Mouse (Mus musculus) spleen, postnatal 36 days (tissue): ENCODE measurements around the gene Pde4c.

Experiments
- DNase-seq, 2 experiments: peaks; one replicate each; pipeline ENCODE4 v3.0.0; 2022; ENCODE audit warnings: low spot score in 2 of 2, mixed read lengths in 1 of 2

Pde4c gene

GRCm38 (mm10) chr8:70720739-70721138, 2.8 kb upstream of the Pde4c start:
- DNase-seq, result peak; percentile 65 to 68

GRCm38 (mm10) chr8:70721601-70722000, 1.9 kb upstream of the Pde4c start:
- DNase-seq, result no peak

DNA sequence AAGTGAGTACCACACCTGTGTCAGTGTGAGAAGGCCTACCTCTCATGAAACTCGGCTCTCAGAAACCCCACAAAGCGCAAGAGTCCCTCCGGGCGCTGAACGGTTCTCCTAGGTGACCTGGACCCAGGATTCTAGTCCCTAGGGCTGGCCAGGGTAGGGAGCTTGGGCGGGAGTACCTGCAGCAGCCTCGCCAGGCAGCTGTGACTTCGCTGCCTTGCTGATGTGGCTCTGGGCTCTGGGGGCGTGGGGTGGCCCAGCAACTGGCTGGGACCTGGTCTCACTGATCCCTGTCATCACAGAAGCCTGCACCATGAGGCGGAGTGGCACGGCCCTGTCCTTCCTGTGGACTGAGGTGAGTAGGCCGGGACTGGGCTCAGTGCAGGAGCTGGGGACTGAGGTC, 696 bp downstream of the Pde4c start:
- no peak for DNase-seq

GRCm38 (mm10) chr8:70725792-70726447, 2.4 kb downstream of the Pde4c start:
- no peak for DNase-seq

DNA sequence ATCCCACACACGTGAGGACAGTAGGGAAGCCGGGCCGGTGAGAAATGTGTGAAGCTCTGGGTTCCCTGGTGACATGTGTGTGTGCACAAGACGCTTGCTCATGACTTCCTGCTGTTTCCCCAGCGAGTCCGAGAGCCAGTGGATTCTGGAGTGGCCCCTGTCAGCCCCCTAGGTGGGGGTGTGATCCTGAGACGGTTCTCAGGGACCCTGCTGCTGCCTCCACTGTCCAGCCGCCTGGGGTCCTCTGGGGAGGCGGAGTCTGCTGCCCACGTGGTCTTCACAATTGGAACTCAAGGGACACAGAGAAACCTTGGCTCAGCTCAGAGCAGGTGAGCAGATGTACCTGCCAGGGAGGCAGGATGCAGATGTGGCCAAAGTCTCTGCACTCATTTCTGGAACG, 3.2 kb downstream of the Pde4c start:
- DNase-seq, result no peak

GRCm38 (mm10) chr8:70729808-70730475, 6.4 kb downstream of the Pde4c start:
- DNase-seq, result peak; percentile 72 to 75

DNA sequence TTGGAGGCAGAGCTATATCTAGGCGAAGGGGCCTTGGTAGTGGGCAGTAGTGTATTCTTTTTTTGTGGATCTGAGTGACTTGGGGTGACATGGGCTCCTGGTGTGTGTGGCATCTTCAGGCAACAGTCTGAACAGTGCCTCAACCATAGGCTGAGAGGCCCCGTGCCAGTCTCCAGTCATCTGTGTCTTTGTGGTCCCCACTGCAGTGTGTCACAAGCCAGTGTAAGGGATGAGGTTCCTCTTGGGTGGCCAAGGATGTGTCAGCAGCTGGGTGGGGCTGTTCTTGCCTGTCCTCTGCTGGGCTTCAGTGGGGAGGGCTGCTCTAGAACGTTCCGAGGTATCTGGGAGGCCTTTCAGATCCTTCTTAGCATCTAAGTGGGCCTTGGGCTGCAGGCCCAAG, 7.4 kb downstream of the Pde4c start:
- DNase-seq, result peak; percentile 74 to 75

DNA sequence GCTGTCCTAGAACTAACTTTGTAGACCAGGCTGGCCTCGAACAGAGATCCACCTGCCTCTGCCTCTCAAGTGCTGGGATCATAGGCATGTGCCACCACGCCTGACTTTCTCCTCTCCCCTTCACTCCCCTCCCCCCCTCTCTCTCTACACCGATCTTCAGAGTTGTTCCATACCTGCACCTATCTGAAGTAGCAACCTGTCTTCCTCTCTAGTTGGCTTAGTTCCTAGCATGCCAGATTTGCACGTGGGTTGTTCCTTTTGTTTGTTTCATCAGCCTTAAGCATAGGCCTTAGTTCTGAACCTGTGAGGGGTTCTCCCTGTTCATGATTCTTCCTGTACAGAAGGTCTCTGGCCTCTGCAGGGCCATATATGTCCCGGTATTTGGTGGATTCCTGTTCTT, 14.2 kb downstream of the Pde4c start:
- DNase-seq, result no peak

GRCm38 (mm10) chr8:70738211-70738610, 14.7 kb downstream of the Pde4c start:
- no peak for DNase-seq

GRCm38 (mm10) chr8:70741661-70742060, 18.1 kb downstream of the Pde4c start:
- no peak for DNase-seq

GRCm38 (mm10) chr8:70742176-70742575, 18.7 kb downstream of the Pde4c start:
- DNase-seq, result no peak

DNA sequence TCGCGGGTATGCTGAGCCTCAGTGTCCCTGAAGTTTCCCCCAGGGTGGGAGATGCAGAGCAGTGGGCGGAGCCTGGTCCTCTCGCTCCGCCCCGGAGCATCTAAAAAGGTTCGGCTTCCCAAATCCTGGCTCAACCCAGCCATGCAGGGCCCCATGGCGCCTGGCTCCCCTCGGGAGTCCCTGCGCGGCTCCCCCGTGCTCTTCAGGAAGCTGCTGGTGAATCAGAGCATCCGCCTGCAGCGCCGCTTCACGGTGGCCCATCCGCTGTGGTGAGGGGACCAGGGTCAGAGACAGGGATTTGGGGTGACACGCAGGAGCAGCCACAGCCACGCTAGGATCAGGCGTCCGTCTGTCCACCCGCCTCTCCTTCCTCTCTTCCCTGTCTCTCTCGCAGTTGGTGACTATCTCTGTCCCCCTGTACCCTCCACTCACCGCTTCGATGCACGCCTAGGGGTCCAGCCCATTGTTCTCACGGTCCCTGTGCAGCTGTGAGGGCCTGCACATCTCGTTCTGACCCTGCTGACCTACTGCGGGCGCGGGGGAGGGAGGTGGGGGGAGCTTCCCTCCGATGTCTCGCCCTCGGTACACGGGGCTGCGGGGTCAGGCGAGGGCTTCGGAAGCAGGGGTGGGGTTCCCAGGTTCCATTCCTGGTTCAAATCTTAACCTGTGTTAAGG, 19.6 kb downstream of the Pde4c start:
- no peak for DNase-seq

DNA sequence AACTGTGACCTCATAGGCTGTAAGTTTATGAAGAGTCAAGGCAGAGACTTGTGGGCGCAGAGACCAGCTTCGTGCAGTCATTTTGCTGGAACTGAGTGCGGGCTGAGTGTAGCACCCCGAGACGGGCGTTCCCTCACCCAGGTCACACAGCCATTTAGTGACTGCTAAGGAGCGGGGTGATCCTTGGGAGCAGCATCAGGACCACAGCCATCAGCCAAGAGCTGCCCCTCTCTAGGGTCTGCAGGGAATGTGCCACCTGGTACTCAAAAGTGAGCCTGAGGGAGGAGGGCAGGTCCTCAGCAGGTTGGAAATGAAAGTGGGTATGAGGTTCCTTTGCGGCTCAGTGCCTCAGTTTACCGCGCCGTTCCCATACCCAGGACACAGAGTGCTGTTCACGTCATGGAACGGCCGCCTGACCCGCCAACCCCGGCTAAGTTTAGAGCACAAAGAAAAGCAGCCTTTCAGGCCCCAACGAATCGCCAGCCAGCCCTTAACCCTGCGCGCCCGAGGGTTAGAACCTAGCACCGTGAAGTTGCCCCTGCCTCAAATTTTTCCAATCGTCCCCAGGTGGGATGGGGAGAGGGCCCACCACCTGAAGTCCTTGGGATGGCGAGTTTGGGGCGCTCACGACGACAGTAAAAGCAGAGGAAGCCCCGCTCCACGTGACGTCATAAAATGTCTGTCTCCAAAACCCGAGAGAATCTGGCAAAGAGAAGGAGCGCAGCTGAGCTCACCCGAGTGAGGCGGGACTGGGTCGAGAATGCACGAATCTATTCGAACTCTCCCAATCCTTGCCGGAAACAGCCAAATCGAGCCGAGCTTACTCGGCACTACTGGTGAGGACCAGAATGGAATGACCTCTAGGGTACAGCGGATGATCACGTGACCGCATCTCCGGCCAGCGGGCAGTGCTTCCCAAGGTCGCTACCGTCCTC, 20.4 kb downstream of the Pde4c start:
- DNase-seq, result peak in 1 of 2 experiments; percentile 42

- DNase-seq, result no peak
These were observed 21.3 kb downstream of the Pde4c start for GRCm38 (mm10) chr8:70744806-70745205.

GRCm38 (mm10) chr8:70745691-70746220, 22.2 kb downstream of the Pde4c start:
- no peak for DNase-seq

DNA sequence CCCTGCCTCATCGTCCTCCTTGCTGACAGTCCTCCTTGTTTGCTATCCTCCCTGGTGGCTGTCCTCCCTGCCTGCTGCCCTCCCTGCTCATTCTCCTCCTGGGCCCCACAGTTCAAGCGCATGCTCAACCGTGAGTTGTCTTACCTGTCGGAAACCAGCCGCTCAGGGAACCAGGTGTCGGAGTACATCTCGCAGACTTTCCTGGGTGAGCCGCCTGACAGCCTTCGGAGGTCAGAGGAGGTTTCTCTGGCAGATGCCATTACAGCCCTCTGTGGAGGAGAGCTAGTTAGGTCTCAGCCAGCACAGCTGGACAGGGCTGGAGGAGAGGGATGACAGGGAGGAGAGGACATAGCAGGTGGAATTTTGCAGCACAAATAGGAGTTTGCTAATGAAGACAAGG, 23.2 kb downstream of the Pde4c start:
- no peak for DNase-seq

DNA sequence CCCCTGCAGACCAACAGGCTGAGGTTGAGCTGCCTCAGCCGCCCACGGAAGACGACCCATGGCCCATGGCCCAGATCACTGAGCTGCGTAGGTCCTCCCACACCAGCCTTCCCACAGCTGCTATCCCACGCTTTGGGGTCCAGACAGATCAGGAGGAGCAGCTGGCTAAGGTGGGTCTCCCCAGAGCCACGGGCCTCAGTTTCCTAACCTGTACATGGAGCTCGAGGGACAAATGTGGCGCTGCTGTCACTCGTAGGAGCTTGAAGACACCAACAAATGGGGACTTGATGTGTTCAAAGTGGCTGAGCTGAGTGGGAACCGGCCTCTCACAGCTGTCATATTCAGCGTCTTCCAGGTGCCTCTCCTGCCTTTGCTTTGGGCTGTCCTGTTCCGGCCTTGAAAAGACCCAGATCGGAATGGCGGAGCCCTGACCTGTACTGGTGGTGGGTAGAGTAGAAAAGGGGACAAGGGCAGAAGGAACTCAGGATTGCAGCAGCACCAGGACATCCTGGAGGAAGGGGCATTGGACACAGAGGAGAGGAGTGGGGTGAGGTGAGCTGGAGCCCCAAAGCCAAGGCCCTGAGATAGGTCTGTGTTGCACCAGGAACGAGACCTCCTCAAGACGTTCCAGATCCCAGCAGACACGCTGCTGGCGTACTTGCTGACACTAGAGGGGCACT, 23.8 kb downstream of the Pde4c start:
- no peak for DNase-seq

GRCm38 (mm10) chr8:70748246-70749096, 25.0 kb downstream of the Pde4c start:
- DNase-seq, result no peak

DNA sequence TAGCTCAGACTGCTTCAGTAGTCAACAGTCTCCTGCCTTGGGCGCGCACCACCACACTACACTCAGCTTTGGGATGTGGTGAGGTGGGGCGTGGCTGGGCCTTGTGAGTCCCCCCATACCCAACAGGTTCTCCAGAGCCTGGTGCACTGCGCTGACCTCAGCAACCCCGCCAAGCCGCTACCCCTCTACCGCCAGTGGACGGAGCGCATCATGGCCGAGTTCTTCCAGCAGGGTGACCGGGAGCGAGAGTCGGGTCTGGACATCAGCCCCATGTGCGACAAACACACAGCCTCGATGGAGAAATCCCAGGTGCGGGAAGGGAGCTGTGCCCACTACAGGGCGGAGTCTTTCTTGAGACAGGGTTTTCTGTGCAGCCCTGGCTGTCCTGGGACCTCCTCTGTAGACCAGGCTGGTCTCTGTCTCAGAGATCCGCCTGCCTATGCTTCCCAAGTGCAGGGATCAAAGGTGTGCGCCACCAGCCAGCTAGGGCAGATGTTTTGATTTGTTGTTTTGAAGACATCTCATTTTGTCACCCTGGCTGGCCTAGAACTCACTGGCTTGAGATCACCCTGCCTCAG, 25.7 kb downstream of the Pde4c start:
- no peak for DNase-seq
